Mouse (Mus musculus) G1E (cell line): ENCODE results near the gene Lsamp. TPM values are rescaled to one million over a fixed set of nuclear protein-coding genes. Genes with fewer than 3 reads are reported as not detected.

ENCODE experiments used
- ATAC-seq: 2 replicates; pipeline ENCODE4 v1.8.0; 2016; ENCODE audit warnings: mild to moderate bottlenecking; ENCODE audit not compliant: insufficient number of reproducible peaks, poor library complexity, low FRiP score, severe bottlenecking; ENCODE audit errors: extremely low read depth
- DNase-seq: peaks from one replicate; pipeline ENCODE4 v3.0.0; 2012; ENCODE audit warnings: low spot score
- H3K27me3 ChIP-seq: 2 replicates; pipeline ENCODE4 v1.6.1; 2012; ENCODE audit warnings: mild to moderate bottlenecking, low read length, inconsistent platforms; ENCODE audit not compliant: insufficient read depth
- H3K36me3 ChIP-seq: replicated peaks from 2 replicates; pipeline ENCODE3; 2012; ENCODE audit warnings: mild to moderate bottlenecking, inconsistent platforms
- H3K4me1 ChIP-seq: 2 replicates; pipeline ENCODE4 v1.6.1; 2012; ENCODE audit warnings: low read depth, low read length, inconsistent platforms, mixed read lengths; ENCODE audit not compliant: insufficient read depth
- H3K4me3 ChIP-seq: 2 replicates; pipeline ENCODE4 v1.5.1; 2012; ENCODE audit warnings: low read depth, mild to moderate bottlenecking, inconsistent platforms, low read length, moderate library complexity, mixed read lengths
- H3K9me3 ChIP-seq: replicated peaks from 2 replicates; pipeline ENCODE4 v1.6.1; 2012; ENCODE audit warnings: inconsistent platforms
- CTCF ChIP-seq: IDR thresholded peaks from 2 replicates; pipeline ENCODE4 v1.5.1; 2012; ENCODE audit warnings: low read depth, low read length, inconsistent platforms, mixed read lengths
- GATA1 ChIP-seq: IDR thresholded peaks from 2 replicates; pipeline ENCODE4 v1.6.1; 2012; ENCODE audit warnings: borderline replicate concordance, low read length, inconsistent platforms, mixed read lengths
- GATA2 ChIP-seq: IDR thresholded peaks from 2 replicates; pipeline ENCODE4 v1.6.1; 2012; ENCODE audit warnings: low read depth, low read length, inconsistent platforms, borderline replicate concordance
- POLR2AphosphoS5 ChIP-seq: IDR thresholded peaks from 2 replicates; pipeline ENCODE4 v1.6.1; 2012; ENCODE audit warnings: low read depth, low read length, inconsistent platforms; ENCODE audit not compliant: insufficient replicate concordance
- TAL1 ChIP-seq: conservative IDR thresholded peaks from 2 replicates; pipeline ENCODE4 v1.6.1; 2012; ENCODE audit warnings: low read depth, low read length, inconsistent platforms, mixed read lengths
- polyA plus RNA-seq: library from polyadenylated mRNA; stranded (reverse); fragments of >175 nt; gene quantifications from 2 replicates; pipeline ENCODE4 v1.2.3, GENCODE M21; 2012
- total RNA-seq, 2 experiments: library from RNA; stranded (forward) in 1 of 2; stranded (reverse) in 1 of 2; fragments of 200-1000 nt in 1 of 2; fragments of >200 nt in 1 of 2; fragmentation: Nextera tagmentation in 1 of 2; gene quantifications; 2 replicates each; pipeline ENCODE4 v1.2.3; 2014 to 2017

Gene Lsamp
- total and polyA plus RNA-seq, 3 experiments, result 0.49 TPM; not detected in 2

GRCm38 (mm10) chr16:40011106-40011505, 26.9 kb downstream of the Lsamp start:
- no peak overlapping the region for H3K4me3 ChIP-seq
- H3K9me3 ChIP-seq, result no peaks in the 10 kb centered on the region
- no peaks in the 10 kb centered on the region for H3K27me3 ChIP-seq
- ATAC-seq (no peak), DNase-seq (no peak)
- no peaks in the 10 kb centered on the region for H3K36me3 ChIP-seq
- no peaks in the 10 kb centered on the region for H3K4me1 ChIP-seq
- TF ChIP-seq POLR2AphosphoS5 (no peak), CTCF (no peak), TAL1 (no peak), GATA1 (no peak), GATA2 (no peak)

GRCm38 (mm10) chr16:40022611-40023010, 38.5 kb downstream of the Lsamp start:
- no peaks in the 10 kb centered on the region for H3K4me1 ChIP-seq
- ATAC-seq (no peak), DNase-seq (no peak)
- H3K27me3 ChIP-seq, result no peaks in the 10 kb centered on the region
- no peak for TF ChIP-seq POLR2AphosphoS5
- no peak for TF ChIP-seq CTCF
- no peak for TF ChIP-seq TAL1
- no peak for TF ChIP-seq GATA2
- no peak for TF ChIP-seq GATA1
- H3K4me3 ChIP-seq, result no peak overlapping the region
- no peaks in the 10 kb centered on the region for H3K36me3 ChIP-seq
- 0 out of 2 replicates have a peak, but pooled peaks cover 2% of the 10 kb centered on the region for H3K9me3 ChIP-seq

GRCm38 (mm10) chr16:40036719-40037118, 52.6 kb downstream of the Lsamp start:
- DNase-seq (no peak), ATAC-seq (no peak)
- no peak for TF ChIP-seq GATA1
- no peak for TF ChIP-seq CTCF
- no peak for TF ChIP-seq TAL1
- TF ChIP-seq POLR2AphosphoS5, result no peak
- TF ChIP-seq GATA2, result no peak
- Histone ChIP-seq H3K9me3 (no peaks in the 10 kb centered on the region), H3K36me3 (no peaks in the 10 kb centered on the region), H3K4me1 (no peaks in the 10 kb centered on the region), H3K4me3 (no peak overlapping the region), H3K27me3 (no peaks in the 10 kb centered on the region)

GRCm38 (mm10) chr16:40059546-40059945, 75.4 kb downstream of the Lsamp start:
- Histone ChIP-seq H3K36me3 (no peaks in the 10 kb centered on the region), H3K4me3 (no peak overlapping the region), H3K9me3 (no peaks in the 10 kb centered on the region), H3K27me3 (no peaks in the 10 kb centered on the region), H3K4me1 (no peaks in the 10 kb centered on the region)
- TF ChIP-seq TAL1 (no peak), GATA1 (no peak), GATA2 (no peak)
- ATAC-seq (no peak), DNase-seq (no peak)

GRCm38 (mm10) chr16:40059968-40060367, 75.8 kb downstream of the Lsamp start:
- no peak overlapping the region for H3K4me3 ChIP-seq
- no peaks in the 10 kb centered on the region for H3K9me3 ChIP-seq
- no peak for ATAC-seq
- no peak for DNase-seq
- H3K27me3 ChIP-seq, result no peaks in the 10 kb centered on the region
- H3K4me1 ChIP-seq, result no peaks in the 10 kb centered on the region
- TF ChIP-seq POLR2AphosphoS5 (no peak), GATA1 (no peak), GATA2 (no peak), CTCF (no peak), TAL1 (no peak)
- no peaks in the 10 kb centered on the region for H3K36me3 ChIP-seq

- no peak for ATAC-seq
Measured at GRCm38 (mm10) chr16:40060491-40060890, 76.3 kb downstream of the Lsamp start.

GRCm38 (mm10) chr16:40075556-40075955, 91.4 kb downstream of the Lsamp start:
- no peaks in the 10 kb centered on the region for H3K9me3 ChIP-seq
- DNase-seq (no peak), ATAC-seq (no peak)
- TF ChIP-seq CTCF, result no peak
- TF ChIP-seq GATA1, result no peak
- no peak for TF ChIP-seq TAL1
- no peak for TF ChIP-seq POLR2AphosphoS5
- no peak for TF ChIP-seq GATA2
- H3K4me3 ChIP-seq, result no peak overlapping the region
- no peaks in the 10 kb centered on the region for H3K36me3 ChIP-seq
- H3K27me3 ChIP-seq, result no peaks in the 10 kb centered on the region
- no peaks in the 10 kb centered on the region for H3K4me1 ChIP-seq

More at GRCm38 (mm10) chr16:40060491-40060890, 76.3 kb downstream of the Lsamp start:
- no peak overlapping the region for H3K4me3 ChIP-seq
- H3K9me3 ChIP-seq, result no peaks in the 10 kb centered on the region
- no peaks in the 10 kb centered on the region for H3K4me1 ChIP-seq
- H3K36me3 ChIP-seq, result no peaks in the 10 kb centered on the region
- no peak for TF ChIP-seq GATA1
- no peak for DNase-seq
- no peaks in the 10 kb centered on the region for H3K27me3 ChIP-seq
